Mouse (Mus musculus) myocyte (in vitro differentiated cells): Measurements from ENCODE around the gene Nfia.

Source experiments
- MAX ChIP-seq: IDR thresholded peaks from one replicate; pipeline ENCODE4 v1.6.1; 2011; ENCODE audit warnings: low read depth, mild to moderate bottlenecking, control low read depth
- MYOD1 ChIP-seq, 3 experiments: IDR thresholded peaks; one replicate each; pipeline ENCODE4 v1.6.1; 2011; ENCODE audit warnings: control low read depth in 2 of 3, low read depth in 2 of 3, mild to moderate bottlenecking in 2 of 3, moderate library complexity in 1 of 3; ENCODE audit not compliant: insufficient read length in 2 of 3, control insufficient read depth in 1 of 3
- POLR2A ChIP-seq: IDR thresholded peaks from one replicate; pipeline ENCODE4 v1.6.1; 2011; ENCODE audit warnings: low read depth, mild to moderate bottlenecking, control low read depth, moderate library complexity; ENCODE audit not compliant: insufficient read length
- USF1 ChIP-seq: IDR thresholded peaks from one replicate; pipeline ENCODE4 v1.6.1; 2011; ENCODE audit warnings: low read depth, mild to moderate bottlenecking, control low read depth, moderate library complexity

GRCm38 (mm10) chr4:98089985-98090384 lies 317.5 kb downstream of the Nfia start:
- TF ChIP-seq USF1 = no peak
- TF ChIP-seq POLR2A = no peak
- TF ChIP-seq MYOD1 (IDR thresholded peaks at IDR 0.05; ENCODE audit: control insufficient read depth in 1 of 3, insufficient read length in 2 of 3, low read depth in 2 of 3) = no peak
- no peak for TF ChIP-seq MAX
